In genomic region chr17:6811931-6812850, GRCm38 (mm10) we compare ENCODE assay signal across 10 mouse cellular contexts. TPM values are rescaled to one million over a fixed set of nuclear protein-coding genes. Genes with fewer than 3 reads are reported as not detected.
DNase-seq lines count a peak whose midpoint lies in the region; ATAC-seq lines count a peak whose summit lies in the region.
"Had no signal": no experiment of that assay in that cellular context is flagged by ENCODE, and none has a peak within 500 bp of the region (broad histone marks: within the 10 kb centered on the region; RNA-seq: fewer than 3 reads in every experiment).

No protein-coding gene starts in this region.

- no peak for ATAC-seq in heart, embryonic 11.5 days (replicated peaks; ENCODE audit: insufficient number of reproducible peaks, low FRiP score, low TSS enrichment)
- 0 out of 2 replicates have a peak, but pooled peaks have one; percentile 6 for ATAC-seq in intestine, embryonic 15.5 days
- no peak for ATAC-seq in limb, embryonic 15.5 days (ENCODE audit: insufficient number of reproducible peaks, low FRiP score, low TSS enrichment, low read depth)

- DNase-seq in heart, adult 8-10 months (ENCODE audit: low spot score): no peak
- peak; percentile 67 for DNase-seq in 3T3-L1 (ENCODE audit: low read depth, low spot score)
- DNase-seq in adrenal gland, postnatal 25 days: no peak
- no peak for DNase-seq in layer of hippocampus, postnatal 10 days (ENCODE audit: low spot score in 2 of 2)
- DNase-seq in layer of hippocampus, adult 9-10 months (ENCODE audit: low spot score): no peak
- DNase-seq: adrenal gland, postnatal 14 days; thymus, adult 2 months had no signal

- H3K4me1 ChIP-seq in heart, embryonic 11.5 days (ENCODE audit: control insufficient read depth, insufficient read depth, low read length): peaks cover 19% of the 10 kb centered on the region
- H3K4me1 ChIP-seq in intestine, embryonic 15.5 days (replicated peaks): peaks cover 22% of the 10 kb centered on the region
- peaks cover 25% of the 10 kb centered on the region for H3K4me1 ChIP-seq in limb, embryonic 15.5 days

- H3K36me3 ChIP-seq in heart, embryonic 11.5 days (ENCODE audit: control insufficient read depth, insufficient read depth, low read length): no peaks in the 10 kb centered on the region
- no peaks in the 10 kb centered on the region for H3K36me3 ChIP-seq in intestine, embryonic 15.5 days
- no peaks in the 10 kb centered on the region for H3K36me3 ChIP-seq in limb, embryonic 15.5 days

- H3K4me3 ChIP-seq in heart, embryonic 11.5 days (ENCODE audit: low read depth, low read length): no peak overlapping the region
- no peak overlapping the region for H3K4me3 ChIP-seq in intestine, embryonic 15.5 days (replicated peaks)
- H3K4me3 ChIP-seq in limb, embryonic 15.5 days: no peak overlapping the region

- no peak overlapping the region for H3K4me2 ChIP-seq in heart, embryonic 11.5 days
- H3K4me2 ChIP-seq in intestine, embryonic 15.5 days (replicated peaks): no peak overlapping the region
- no peak overlapping the region for H3K4me2 ChIP-seq in limb, embryonic 15.5 days

- peak overlapping the region; percentile 42; the same call in 1 of the 2 replicates for H3K27ac ChIP-seq in heart, embryonic 11.5 days (ENCODE audit: low read depth, low read length)
- H3K27ac ChIP-seq in intestine, embryonic 15.5 days: peak overlapping the region; percentile 60; the same call in 1 of the 2 replicates
- peak overlapping the region; percentile 61; the same call in 1 of the 2 replicates for H3K27ac ChIP-seq in limb, embryonic 15.5 days

- no peak overlapping the region for H3K9ac ChIP-seq in heart, embryonic 11.5 days (ENCODE audit: low read depth, low read length)
- H3K9ac ChIP-seq in intestine, embryonic 15.5 days: no peak overlapping the region
- no peak overlapping the region for H3K9ac ChIP-seq in limb, embryonic 15.5 days

- H3K9me3 ChIP-seq in heart, embryonic 11.5 days (replicated peaks; ENCODE audit: control insufficient read depth, low read length): no peaks in the 10 kb centered on the region
- H3K9me3 ChIP-seq in intestine, embryonic 15.5 days: no peaks in the 10 kb centered on the region
- no peaks in the 10 kb centered on the region for H3K9me3 ChIP-seq in limb, embryonic 15.5 days

- WGBS in heart, embryonic 11.5 days (ENCODE audit: insufficient replicate concordance): 41% methylated on average over 7 of the region's 7 CpGs
- 41% methylated on average over 7 of the region's 7 CpGs for WGBS in intestine, embryonic 15.5 days
- WGBS in limb, embryonic 15.5 days: 45% methylated on average over 7 of the region's 7 CpGs

- no peaks in the 10 kb centered on the region for H3K27me3 ChIP-seq in heart, embryonic 11.5 days (ENCODE audit: control insufficient read depth, insufficient read depth, low read length)
- no peaks in the 10 kb centered on the region for H3K27me3 ChIP-seq in intestine, embryonic 15.5 days (replicated peaks)
- H3K27me3 ChIP-seq in limb, embryonic 15.5 days: no peaks in the 10 kb centered on the region

RNA-seq across cellular contexts. Expression of gene Ezr, which starts 29.6 kb away (rescaled TPM):
- 89.2 and 109 TPM in 2 replicates for polyA plus RNA-seq in heart, embryonic 11.5 days (2014; fragmentation: Nextera tagmentation; extraction: Ambion mirVana)
- total RNA-seq in heart, adult 8-10 months (2022): 10 to 100 TPM; 29.1 to 38.7 (median 33.9) TPM
- polyA plus RNA-seq in intestine, embryonic 15.5 days (2015; fragmentation: Nextera tagmentation; extraction: Ambion mirVana): 232 and 235 TPM in 2 replicates
- 114 and 115 TPM in 2 replicates for polyA plus RNA-seq in limb, embryonic 15.5 days (2015; fragmentation: Nextera tagmentation; extraction: Ambion mirVana)
- 17.9 and 29.0 TPM in 2 replicates for total RNA-seq in adrenal gland, postnatal 25 days (2021)
- 10 to 100 TPM; 51.0 to 56.6 TPM for total RNA-seq in layer of hippocampus, postnatal 10 days (2021)
